Mouse (Mus musculus): Measurements from ENCODE around the gene Ncbp3. TPM values are rescaled to one million over a fixed set of nuclear protein-coding genes. Genes with fewer than 3 reads are reported as not detected.

Gene Ncbp3
- polyA plus RNA-seq, 1 experiment from 2014 or later, result 4.9 TPM

GRCm38 (mm10) chr11:73084804-73085231 lies 37.2 kb downstream of the Ncbp3 start:
- H3K4me3 ChIP-seq (ENCODE audit: low read depth, low read length), result no peak overlapping the region
- no peaks in the 10 kb centered on the region for H3K27me3 ChIP-seq (ENCODE audit: control insufficient read depth, insufficient read depth, low read length)
- no peak for TF ChIP-seq CTCF (IDR thresholded peaks at IDR 0.05; ENCODE audit: low read depth)
- TF ChIP-seq EP300 (optimal IDR thresholded peaks at IDR 0.05), result no peak
- no peaks in the 10 kb centered on the region; the same call in 1 of the 2 replicates for H3K36me3 ChIP-seq (ENCODE audit: control insufficient read depth, insufficient read depth, low read length)
- no peaks in the 10 kb centered on the region for H3K4me1 ChIP-seq (replicated peaks; ENCODE audit: control insufficient read depth, insufficient read depth)
- H3K9me3 ChIP-seq (ENCODE audit: control insufficient read depth, low read length), result no peaks in the 10 kb centered on the region
- WGBS, result 50% methylated on average over 10 of the region's 10 CpGs
- no peak overlapping the region for H3K9ac ChIP-seq (ENCODE audit: low read length)
- no peak for ATAC-seq (ENCODE audit: low FRiP score, low TSS enrichment)
- H3K4me2 ChIP-seq (replicated peaks; ENCODE audit: low read depth), result no peak overlapping the region
- H3K27ac ChIP-seq (replicated peaks), result 0 out of 2 replicates have a peak overlapping the region, but pooled peaks have one; percentile 40
- no peak for DNase-seq (ENCODE audit: low spot score)

- 58% methylated on average over 7 of the region's 7 CpGs for WGBS
- ATAC-seq (ENCODE audit: low FRiP score, low TSS enrichment) (no peak), DNase-seq (ENCODE audit: low spot score) (no peak)
- Histone ChIP-seq H3K4me3 (ENCODE audit: low read depth, low read length) (no peak overlapping the region), H3K27ac (replicated peaks) (no peak overlapping the region), H3K4me1 (replicated peaks; ENCODE audit: control insufficient read depth, insufficient read depth) (no peaks in the 10 kb centered on the region), H3K9ac (ENCODE audit: low read length) (no peak overlapping the region), H3K36me3 (ENCODE audit: control insufficient read depth, insufficient read depth, low read length) (no peaks in the 10 kb centered on the region; the same call in 1 of the 2 replicates), H3K9me3 (ENCODE audit: control insufficient read depth, low read length) (no peaks in the 10 kb centered on the region), H3K4me2 (replicated peaks; ENCODE audit: low read depth) (no peak overlapping the region), H3K27me3 (ENCODE audit: control insufficient read depth, insufficient read depth, low read length) (no peaks in the 10 kb centered on the region)
- TF ChIP-seq EP300 (optimal IDR thresholded peaks at IDR 0.05) (no peak), CTCF (IDR thresholded peaks at IDR 0.05; ENCODE audit: low read depth) (no peak)
Measured at GRCm38 (mm10) chr11:73085391-73085790, 37.8 kb downstream of the Ncbp3 start.

- Histone ChIP-seq H3K36me3 (ENCODE audit: control insufficient read depth, insufficient read depth, low read length) (no peaks in the 10 kb centered on the region; the same call in 1 of the 2 replicates), H3K27me3 (ENCODE audit: control insufficient read depth, insufficient read depth, low read length) (no peaks in the 10 kb centered on the region), H3K9me3 (ENCODE audit: control insufficient read depth, low read length) (no peaks in the 10 kb centered on the region), H3K27ac (replicated peaks) (no peak overlapping the region), H3K4me3 (ENCODE audit: low read depth, low read length) (no peak overlapping the region), H3K4me2 (replicated peaks; ENCODE audit: low read depth) (no peak overlapping the region), H3K9ac (ENCODE audit: low read length) (no peak overlapping the region), H3K4me1 (replicated peaks; ENCODE audit: control insufficient read depth, insufficient read depth) (no peaks in the 10 kb centered on the region)
- DNase-seq (ENCODE audit: low spot score) (no peak), ATAC-seq (ENCODE audit: low FRiP score, low TSS enrichment) (no peak)
- TF ChIP-seq CTCF (IDR thresholded peaks at IDR 0.05; ENCODE audit: low read depth) (no peak), EP300 (optimal IDR thresholded peaks at IDR 0.05) (no peak)
- WGBS, result 57% methylated on average over 6 of the region's 6 CpGs
Measured at GRCm38 (mm10) chr11:73087700-73088480, 40.3 kb downstream of the Ncbp3 start.

- DNase-seq (ENCODE audit: low spot score) (no peak), ATAC-seq (ENCODE audit: low FRiP score, low TSS enrichment) (no peak)
- no peak within 1 kb of the TSS for H3K27ac ChIP-seq (replicated peaks)
- no peak within 1 kb of the TSS for H3K4me2 ChIP-seq (replicated peaks; ENCODE audit: low read depth)
- H3K4me3 ChIP-seq (ENCODE audit: low read depth, low read length), result no peak within 1 kb of the TSS
- H3K9me3 ChIP-seq (ENCODE audit: control insufficient read depth, low read length), result no peaks in the 10 kb centered on the region
- no peaks in the 10 kb centered on the region for H3K27me3 ChIP-seq (ENCODE audit: control insufficient read depth, insufficient read depth, low read length)
- no peaks in the 10 kb centered on the region for H3K4me1 ChIP-seq (replicated peaks; ENCODE audit: control insufficient read depth, insufficient read depth)
- no peaks in the 10 kb centered on the region for H3K36me3 ChIP-seq (ENCODE audit: control insufficient read depth, insufficient read depth, low read length)
- 78% methylated on average over 4 of the region's 4 CpGs for WGBS
- H3K9ac ChIP-seq (ENCODE audit: low read length), result no peak within 1 kb of the TSS
- TF ChIP-seq EP300 (optimal IDR thresholded peaks at IDR 0.05), result no peak
Measured at GRCm38 (mm10) chr11:73090283-73090682, 42.7 kb downstream of the Ncbp3 start, which contains the start of gene Itgae. Itgae (plus strand) TSS chr11:73090583.

GRCm38 (mm10) chr11:73090826-73091225 lies 43.2 kb downstream of the Ncbp3 start:
- Histone ChIP-seq H3K4me2 (replicated peaks; ENCODE audit: low read depth) (no peak overlapping the region), H3K4me3 (ENCODE audit: low read depth, low read length) (no peak overlapping the region), H3K27ac (replicated peaks) (no peak overlapping the region), H3K36me3 (ENCODE audit: control insufficient read depth, insufficient read depth, low read length) (no peaks in the 10 kb centered on the region), H3K9ac (ENCODE audit: low read length) (no peak overlapping the region), H3K9me3 (ENCODE audit: control insufficient read depth, low read length) (no peaks in the 10 kb centered on the region), H3K27me3 (ENCODE audit: control insufficient read depth, insufficient read depth, low read length) (no peaks in the 10 kb centered on the region), H3K4me1 (replicated peaks; ENCODE audit: control insufficient read depth, insufficient read depth) (no peaks in the 10 kb centered on the region)
- DNase-seq (ENCODE audit: low spot score) (no peak), ATAC-seq (ENCODE audit: low FRiP score, low TSS enrichment) (no peak)
- no peak for TF ChIP-seq EP300 (optimal IDR thresholded peaks at IDR 0.05)
- no peak for TF ChIP-seq CTCF (IDR thresholded peaks at IDR 0.05; ENCODE audit: low read depth)
- WGBS, result 83% methylated on average over 2 of the region's 2 CpGs

- no peak overlapping the region for H3K9ac ChIP-seq (ENCODE audit: low read length)
- no peaks in the 10 kb centered on the region for H3K4me1 ChIP-seq (replicated peaks; ENCODE audit: control insufficient read depth, insufficient read depth)
- no peaks in the 10 kb centered on the region for H3K36me3 ChIP-seq (ENCODE audit: control insufficient read depth, insufficient read depth, low read length)
- H3K4me3 ChIP-seq (ENCODE audit: low read depth, low read length), result no peak overlapping the region
- no peak overlapping the region for H3K27ac ChIP-seq (replicated peaks)
- no peak for TF ChIP-seq EP300 (optimal IDR thresholded peaks at IDR 0.05)
- no peak for TF ChIP-seq CTCF (IDR thresholded peaks at IDR 0.05; ENCODE audit: low read depth)
- no peaks in the 10 kb centered on the region for H3K9me3 ChIP-seq (ENCODE audit: control insufficient read depth, low read length)
- no peaks in the 10 kb centered on the region for H3K27me3 ChIP-seq (ENCODE audit: control insufficient read depth, insufficient read depth, low read length)
- no peak overlapping the region for H3K4me2 ChIP-seq (replicated peaks; ENCODE audit: low read depth)
- WGBS, result 73% methylated on average over 4 of the region's 4 CpGs
- ATAC-seq (ENCODE audit: low FRiP score, low TSS enrichment) (no peak), DNase-seq (ENCODE audit: low spot score) (no peak)
Measured at GRCm38 (mm10) chr11:73092057-73092456, 44.5 kb downstream of the Ncbp3 start.
